In the genomic region with DNA sequence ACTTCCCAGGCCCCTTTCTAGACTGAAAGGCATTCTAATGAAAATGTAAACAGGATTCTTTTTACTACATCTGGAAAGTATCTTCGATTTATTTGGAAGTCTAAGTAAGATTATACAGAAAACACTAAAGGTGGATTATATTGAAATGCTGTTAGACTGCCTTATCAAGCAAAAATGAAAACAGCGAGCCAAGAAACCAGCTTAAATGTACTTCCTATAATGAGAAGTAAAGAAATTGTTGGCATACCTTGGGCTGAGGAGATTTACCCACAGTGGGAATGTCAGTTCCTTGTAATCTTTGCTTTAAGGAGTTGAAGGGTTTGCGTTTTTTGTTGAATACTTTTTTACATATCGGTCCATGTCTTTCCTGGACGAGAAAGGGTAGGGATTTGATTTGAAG, we compare ENCODE assay signal across 26 mouse cellular contexts. TPM values are rescaled to one million over a fixed set of nuclear protein-coding genes. Genes with fewer than 3 reads are reported as not detected.
DNase-seq lines count a peak whose midpoint lies in the region; ATAC-seq lines count a peak whose summit lies in the region.
"Had no signal": no experiment of that assay in that cellular context is flagged by ENCODE, and none has a peak within 500 bp of the region (broad histone marks: within the 10 kb centered on the region; RNA-seq: fewer than 3 reads in every experiment).

No protein-coding gene starts in this region.

- H3K27ac ChIP-seq in heart, embryonic 15.5 days: peak overlapping the region; percentile 52
- H3K27ac ChIP-seq in embryonic facial prominence, embryonic 10.5 days (replicated peaks): peak overlapping the region; percentile 65
- peak overlapping the region; percentile 86 for H3K27ac ChIP-seq in embryonic facial prominence, embryonic 13.5 days
- peak overlapping the region; percentile 90 for H3K27ac ChIP-seq in stomach, embryonic 14.5 days (ENCODE audit: low read length)
- H3K27ac ChIP-seq: hindbrain, embryonic 13.5 days; liver, embryonic 14.5 days; midbrain, embryonic 10.5 days; neural tube, embryonic 13.5 days had no signal

- H3K4me3 ChIP-seq in heart, embryonic 15.5 days: no peak overlapping the region
- no peak overlapping the region for H3K4me3 ChIP-seq in embryonic facial prominence, embryonic 10.5 days
- no peak overlapping the region for H3K4me3 ChIP-seq in embryonic facial prominence, embryonic 13.5 days
- no peak overlapping the region for H3K4me3 ChIP-seq in stomach, embryonic 14.5 days (ENCODE audit: low read depth, low read length)
- H3K4me3 ChIP-seq: erythroblast, embryonic 14.5 days; hindbrain, embryonic 13.5 days; midbrain, embryonic 10.5 days; neural tube, embryonic 13.5 days had no signal

- no peaks in the 10 kb centered on the region for H3K36me3 ChIP-seq in heart, embryonic 15.5 days
- H3K36me3 ChIP-seq in embryonic facial prominence, embryonic 10.5 days (replicated peaks): no peaks in the 10 kb centered on the region
- no peaks in the 10 kb centered on the region for H3K36me3 ChIP-seq in embryonic facial prominence, embryonic 13.5 days
- no peaks in the 10 kb centered on the region for H3K36me3 ChIP-seq in stomach, embryonic 14.5 days (ENCODE audit: control insufficient read depth, insufficient read depth, low read length)
- H3K36me3 ChIP-seq: hindbrain, embryonic 13.5 days; midbrain, embryonic 10.5 days; neural tube, embryonic 13.5 days had no signal

- no peaks in the 10 kb centered on the region for H3K9me3 ChIP-seq in heart, embryonic 15.5 days (replicated peaks)
- peaks cover 6% of the 10 kb centered on the region; the same call in 1 of the 2 replicates for H3K9me3 ChIP-seq in embryonic facial prominence, embryonic 10.5 days
- no peaks in the 10 kb centered on the region for H3K9me3 ChIP-seq in embryonic facial prominence, embryonic 13.5 days
- peaks cover 5% of the 10 kb centered on the region; the same call in 1 of the 2 replicates for H3K9me3 ChIP-seq in stomach, embryonic 14.5 days (ENCODE audit: control insufficient read depth, low read depth, low read length)
- H3K9me3 ChIP-seq: midbrain, embryonic 10.5 days had no signal

- no peaks in the 10 kb centered on the region for H3K27me3 ChIP-seq in heart, embryonic 15.5 days
- no peaks in the 10 kb centered on the region for H3K27me3 ChIP-seq in embryonic facial prominence, embryonic 10.5 days (replicated peaks; ENCODE audit: low read depth, poor library complexity, severe bottlenecking)
- no peaks in the 10 kb centered on the region; the same call in 1 of the 2 replicates for H3K27me3 ChIP-seq in embryonic facial prominence, embryonic 13.5 days
- no peaks in the 10 kb centered on the region for H3K27me3 ChIP-seq in stomach, embryonic 14.5 days (ENCODE audit: control insufficient read depth, insufficient read depth, low read length)
- H3K27me3 ChIP-seq: hindbrain, embryonic 13.5 days; neural tube, embryonic 13.5 days had no signal

- DNase-seq in heart, postnatal 10 days: no peak
- no peak for DNase-seq in embryonic facial prominence, embryonic 10.5 days (ENCODE audit: low spot score)
- DNase-seq in thymus, adult 18-20 months: no peak
- no peak for DNase-seq in thymus, postnatal 14 days
- DNase-seq: adrenal gland, postnatal 36 days; cerebellum, adult 8-10 months; forebrain, postnatal 0 days; kidney, adult 11 months; kidney, postnatal 14 days; left cerebral cortex, postnatal 4 days; lung, postnatal 4 days; right cerebral cortex, postnatal 25 days; thymus, adult 2 months had no signal

- H3K4me1 ChIP-seq in heart, embryonic 15.5 days (replicated peaks): peaks cover 28% of the 10 kb centered on the region
- H3K4me1 ChIP-seq in embryonic facial prominence, embryonic 10.5 days: peaks cover 44% of the 10 kb centered on the region
- peaks cover 47% of the 10 kb centered on the region for H3K4me1 ChIP-seq in embryonic facial prominence, embryonic 13.5 days
- H3K4me1 ChIP-seq in stomach, embryonic 14.5 days (ENCODE audit: control insufficient read depth, insufficient read depth, low read length): peaks cover 25% of the 10 kb centered on the region

- intact Hi-C loops in heart, postnatal 10 days (cut with DNase I): no loop called here

- no peak overlapping the region for H3K9ac ChIP-seq in heart, embryonic 15.5 days
- no peak overlapping the region for H3K9ac ChIP-seq in embryonic facial prominence, embryonic 13.5 days
- H3K9ac ChIP-seq in stomach, embryonic 14.5 days (replicated peaks; ENCODE audit: low read depth, low read length): no peak overlapping the region
- H3K9ac ChIP-seq: forebrain, postnatal 0 days; hindbrain, embryonic 13.5 days; liver, embryonic 14.5 days; neural tube, embryonic 13.5 days had no signal

- ATAC-seq in heart, embryonic 15.5 days (replicated peaks; ENCODE audit: insufficient number of reproducible peaks, insufficient read depth, low FRiP score, low read depth): 0 out of 2 replicates have a peak, but pooled peaks have one; percentile 24
- ATAC-seq in embryonic facial prominence, embryonic 13.5 days (ENCODE audit: insufficient number of reproducible peaks, insufficient read depth, low FRiP score, low TSS enrichment, low read depth): no peak
- ATAC-seq in stomach, embryonic 14.5 days (ENCODE audit: insufficient number of reproducible peaks, insufficient read depth, low FRiP score, low read depth): no peak
- ATAC-seq: forebrain, postnatal 0 days had no signal

- 50% methylated on average over 5 of the region's 5 CpGs for WGBS in heart, embryonic 15.5 days
- WGBS in embryonic facial prominence, embryonic 10.5 days: 82% methylated on average over 5 of the region's 5 CpGs
- WGBS in embryonic facial prominence, embryonic 13.5 days: 48% methylated on average over 5 of the region's 5 CpGs
- 32% methylated on average over 5 of the region's 5 CpGs for WGBS in stomach, embryonic 14.5 days

- no peak overlapping the region for H3K4me2 ChIP-seq in heart, embryonic 15.5 days
- no peak overlapping the region for H3K4me2 ChIP-seq in embryonic facial prominence, embryonic 13.5 days
- no peak overlapping the region for H3K4me2 ChIP-seq in stomach, embryonic 14.5 days (replicated peaks; ENCODE audit: low read depth, low read length)
- H3K4me2 ChIP-seq: hindbrain, embryonic 13.5 days; neural tube, embryonic 13.5 days had no signal

RNA-seq across cellular contexts. Expression of gene Zc2hc1b, which starts 9.4 kb away (rescaled TPM):
- not detected in 2 replicates for polyA plus RNA-seq in heart, embryonic 15.5 days (2015; fragmentation: Nextera tagmentation; extraction: Ambion mirVana)
- not detected for total RNA-seq in heart, postnatal 10 days (2021)
- polyA plus RNA-seq in embryonic facial prominence, embryonic 10.5 days (2016; fragmentation: Nextera tagmentation; extraction: Ambion mirVana): not detected in 2 replicates
- polyA plus RNA-seq in embryonic facial prominence, embryonic 13.5 days (2015; fragmentation: Nextera tagmentation; extraction: Ambion mirVana): not detected in 2 replicates
- not detected in 2 replicates for polyA plus RNA-seq in stomach, embryonic 14.5 days (2014; fragmentation: Nextera tagmentation; extraction: Ambion mirVana)
- total RNA-seq: adrenal gland, postnatal 36 days; forebrain, postnatal 0 days; gastrocnemius, adult 18-20 months; layer of hippocampus, adult 8-10 months; left cerebral cortex, adult 18-20 months; left cerebral cortex, postnatal 4 days had no signal
- polyA plus RNA-seq: cortical plate, adult 2 months; erythroblast, embryonic 14.5 days; forebrain, postnatal 0 days; gonadal fat pad, adult 2 months; hindbrain, embryonic 13.5 days; liver, embryonic 14.5 days; midbrain, embryonic 10.5 days; neural tube, embryonic 13.5 days; thymus, adult 2 months had no signal

RNA-seq across cellular contexts. Expression of gene Ltv1, which starts 24.5 kb away (rescaled TPM):
- 42.7 and 46.0 TPM in 2 replicates for polyA plus RNA-seq in heart, embryonic 15.5 days (2015; fragmentation: Nextera tagmentation; extraction: Ambion mirVana)
- 10 to 100 TPM; 24.9 to 28.2 TPM for total RNA-seq in heart, postnatal 10 days (2021)
- 70.9 and 72.0 TPM in 2 replicates for polyA plus RNA-seq in embryonic facial prominence, embryonic 10.5 days (2016; fragmentation: Nextera tagmentation; extraction: Ambion mirVana)
- polyA plus RNA-seq in embryonic facial prominence, embryonic 13.5 days (2015; fragmentation: Nextera tagmentation; extraction: Ambion mirVana): 68.9 and 69.1 TPM in 2 replicates
- 75.6 and 80.2 TPM in 2 replicates for polyA plus RNA-seq in stomach, embryonic 14.5 days (2014; fragmentation: Nextera tagmentation; extraction: Ambion mirVana)
